Mouse (Mus musculus) intestine, postnatal 0 days (tissue): ENCODE measurements around the gene Jarid2. TPM values are rescaled to one million over a fixed set of nuclear protein-coding genes. Genes with fewer than 3 reads are reported as not detected.

Experiments
- ATAC-seq: fragments of 200-750 bp; cut with Nextera tagmentation; 2 replicates; pipeline ENCODE4 v1.8.0; 2017; ENCODE audit warnings: mild to moderate bottlenecking, moderate TSS enrichment, moderate library complexity
- H3K27ac ChIP-seq: fragments of 300-500 bp; sonication (generic); 2 replicates; pipeline ENCODE4 v1.5.1; 2014; ENCODE audit warnings: mild to moderate bottlenecking, low read depth, low read length, moderate library complexity
- H3K27me3 ChIP-seq: fragments of 300-500 bp; sonication (generic); replicated peaks from 2 replicates; pipeline ENCODE4 v1.6.1; 2014; ENCODE audit warnings: low read length, mixed read lengths; ENCODE audit not compliant: control insufficient read depth, insufficient read depth
- H3K36me3 ChIP-seq: fragments of 300-500 bp; sonication (generic); 2 replicates; pipeline ENCODE4 v1.6.1; 2014; ENCODE audit warnings: mild to moderate bottlenecking, moderate library complexity; ENCODE audit not compliant: control insufficient read depth, insufficient read depth
- H3K4me1 ChIP-seq: fragments of 300-500 bp; sonication (generic); replicated peaks from 2 replicates; pipeline ENCODE4 v1.6.1; 2014; ENCODE audit warnings: antibody characterized with exemption, low read length, mixed read lengths; ENCODE audit not compliant: control insufficient read depth, insufficient read depth
- H3K4me2 ChIP-seq: fragments of 300-500 bp; sonication (generic); replicated peaks from 2 replicates; pipeline ENCODE4 v1.6.1; 2014; ENCODE audit warnings: low read depth, mild to moderate bottlenecking, moderate library complexity
- H3K4me3 ChIP-seq: fragments of 300-500 bp; sonication (generic); 2 replicates; pipeline ENCODE4 v1.5.1; 2014; ENCODE audit warnings: low read depth, low read length
- H3K9ac ChIP-seq: fragments of 300-500 bp; sonication (generic); 2 replicates; pipeline ENCODE4 v1.6.1; 2014; ENCODE audit warnings: mild to moderate bottlenecking, low read depth, low read length
- H3K9me3 ChIP-seq: fragments of 300-500 bp; sonication (generic); 2 replicates; pipeline ENCODE4 v1.6.1; 2016; ENCODE audit warnings: mixed run types; ENCODE audit not compliant: control insufficient read depth
- CTCF ChIP-seq: sonication (generic); IDR thresholded peaks from 2 replicates; pipeline ENCODE4 v1.5.1; 2016; ENCODE audit warnings: low read depth, mild to moderate bottlenecking, control low read depth, antibody characterized with exemption, moderate library complexity
- WGBS: fragments of 180-500 bp; shearing (Covaris S2); extraction: QIAGEN DNeasy Blood & Tissue Kit; methylation state at CpG from one replicate; pipeline ENCODE4 v1.1.7; 2014; 5-methylcytosine and 5-hydroxymethylcytosine counted together
- polyA plus RNA-seq: library from polyadenylated mRNA; unstranded; fragments of >200 nt; fragmentation: Nextera tagmentation; extraction: Ambion mirVana; gene quantifications from 2 replicates; pipeline ENCODE4 v1.2.1, GENCODE M21; 2015

The Jarid2 gene
- polyA plus RNA-seq = 6.6 and 6.8 TPM in 2 replicates

DNA sequence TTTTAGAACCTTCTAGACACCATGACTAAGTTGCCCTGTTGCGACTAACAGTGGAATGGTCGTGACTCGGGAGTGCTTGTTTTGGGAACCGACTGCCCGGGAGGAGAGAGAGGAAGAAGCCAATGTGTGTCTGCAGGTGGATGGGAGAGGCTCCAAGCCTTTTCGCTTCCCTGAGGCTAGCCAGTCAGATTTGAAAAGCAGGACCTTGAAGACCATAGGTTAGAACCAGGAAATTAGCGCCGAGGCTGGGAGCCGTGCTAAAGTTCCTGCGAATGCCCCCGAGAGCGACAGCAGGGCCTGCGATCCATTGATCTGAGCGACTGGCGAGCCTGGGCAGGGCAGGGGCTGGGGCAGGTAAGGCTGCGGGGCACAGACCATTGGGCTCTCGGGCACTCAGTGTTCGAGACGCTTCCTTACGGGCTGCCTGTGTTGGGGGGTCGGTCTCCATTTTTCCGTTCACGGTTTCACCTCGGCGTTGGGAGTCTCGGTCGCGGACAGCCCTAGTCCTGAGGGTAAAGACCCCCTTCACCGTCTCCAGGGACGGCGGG, at the start of gene Jarid2:
Gene Jarid2 (plus strand): TSS at position 51 of the 548 bp plus-strand sequence.
- H3K4me3 ChIP-seq = peak within 1 kb of the TSS; percentile 71
- H3K9me3 ChIP-seq = no peaks in the 10 kb centered on the region
- peak within 1 kb of the TSS; percentile 92 for H3K9ac ChIP-seq
- H3K4me1 ChIP-seq = no peaks in the 10 kb centered on the region; the same call in 1 of the 2 replicates
- H3K27me3 ChIP-seq = no peaks in the 10 kb centered on the region
- H3K36me3 ChIP-seq = no peaks in the 10 kb centered on the region
- ATAC-seq = no peak
- 5% methylated on average over 31 of the region's 31 CpGs for WGBS
- H3K4me2 ChIP-seq = peak within 1 kb of the TSS; percentile 97
- H3K27ac ChIP-seq = peak within 1 kb of the TSS; percentile 96
- no peak for TF ChIP-seq CTCF

DNA sequence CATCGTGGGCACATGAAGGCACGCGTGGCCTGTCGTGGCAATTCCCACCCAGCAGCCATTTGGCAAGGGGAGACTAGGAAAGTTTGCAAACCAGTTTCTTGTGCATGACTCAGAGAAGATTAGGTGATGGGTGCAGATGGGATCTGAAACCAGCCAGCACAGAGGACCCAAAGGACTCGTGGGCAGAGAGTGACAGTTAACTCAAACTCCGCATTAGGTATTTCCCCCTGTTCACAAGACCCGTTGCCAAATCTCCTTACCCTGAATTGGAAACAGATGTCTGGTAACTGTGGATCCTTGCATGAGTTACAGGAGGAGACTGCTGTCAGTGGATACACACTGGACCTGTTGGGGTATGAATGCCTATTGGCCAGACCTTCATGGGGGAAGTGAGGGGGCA, 48.2 kb upstream of the Jarid2 start:
- H3K4me2 ChIP-seq = no peak overlapping the region
- no peaks in the 10 kb centered on the region for H3K36me3 ChIP-seq
- H3K27me3 ChIP-seq = no peaks in the 10 kb centered on the region
- H3K9me3 ChIP-seq = peaks cover 6% of the 10 kb centered on the region; the same call in 1 of the 2 replicates
- H3K4me1 ChIP-seq = no peaks in the 10 kb centered on the region
- TF ChIP-seq CTCF = no peak
- no peak overlapping the region for H3K4me3 ChIP-seq
- H3K27ac ChIP-seq = no peak overlapping the region
- ATAC-seq = no peak
- no peak overlapping the region for H3K9ac ChIP-seq
- 82% methylated on average over 7 of the region's 7 CpGs for WGBS

- no peak overlapping the region for H3K4me3 ChIP-seq
- no peaks in the 10 kb centered on the region for H3K27me3 ChIP-seq
- 58% methylated on average over 3 of the region's 3 CpGs for WGBS
- no peak for ATAC-seq
- no peaks in the 10 kb centered on the region for H3K36me3 ChIP-seq
- H3K9me3 ChIP-seq = no peaks in the 10 kb centered on the region
- no peak for TF ChIP-seq CTCF
- H3K27ac ChIP-seq = no peak overlapping the region
- no peak overlapping the region for H3K9ac ChIP-seq
- H3K4me1 ChIP-seq = no peaks in the 10 kb centered on the region
- no peak overlapping the region for H3K4me2 ChIP-seq
Measured at GRCm38 (mm10) chr13:44688140-44688539, 41.1 kb upstream of the Jarid2 start.

GRCm38 (mm10) chr13:44697628-44698027, 31.6 kb upstream of the Jarid2 start:
- Histone ChIP-seq H3K4me3 (no peak overlapping the region), H3K9ac (no peak overlapping the region), H3K36me3 (no peaks in the 10 kb centered on the region), H3K4me1 (no peaks in the 10 kb centered on the region), H3K4me2 (no peak overlapping the region), H3K27me3 (no peaks in the 10 kb centered on the region), H3K27ac (no peak overlapping the region), H3K9me3 (no peaks in the 10 kb centered on the region)
- TF ChIP-seq CTCF = no peak
- WGBS = 86% methylated on average over 10 of the region's 10 CpGs
- ATAC-seq = no peak

- H3K9me3 ChIP-seq = no peaks in the 10 kb centered on the region
- no peaks in the 10 kb centered on the region for H3K27me3 ChIP-seq
- 75% methylated on average over 15 of the region's 15 CpGs for WGBS
- no peak overlapping the region for H3K27ac ChIP-seq
- no peaks in the 10 kb centered on the region for H3K36me3 ChIP-seq
- ATAC-seq = no peak
- H3K4me3 ChIP-seq = no peak overlapping the region
- H3K4me2 ChIP-seq = no peak overlapping the region
- H3K9ac ChIP-seq = no peak overlapping the region
- no peak for TF ChIP-seq CTCF
- no peaks in the 10 kb centered on the region for H3K4me1 ChIP-seq
Measured at GRCm38 (mm10) chr13:44704036-44704801, 25.1 kb upstream of the Jarid2 start.

DNA sequence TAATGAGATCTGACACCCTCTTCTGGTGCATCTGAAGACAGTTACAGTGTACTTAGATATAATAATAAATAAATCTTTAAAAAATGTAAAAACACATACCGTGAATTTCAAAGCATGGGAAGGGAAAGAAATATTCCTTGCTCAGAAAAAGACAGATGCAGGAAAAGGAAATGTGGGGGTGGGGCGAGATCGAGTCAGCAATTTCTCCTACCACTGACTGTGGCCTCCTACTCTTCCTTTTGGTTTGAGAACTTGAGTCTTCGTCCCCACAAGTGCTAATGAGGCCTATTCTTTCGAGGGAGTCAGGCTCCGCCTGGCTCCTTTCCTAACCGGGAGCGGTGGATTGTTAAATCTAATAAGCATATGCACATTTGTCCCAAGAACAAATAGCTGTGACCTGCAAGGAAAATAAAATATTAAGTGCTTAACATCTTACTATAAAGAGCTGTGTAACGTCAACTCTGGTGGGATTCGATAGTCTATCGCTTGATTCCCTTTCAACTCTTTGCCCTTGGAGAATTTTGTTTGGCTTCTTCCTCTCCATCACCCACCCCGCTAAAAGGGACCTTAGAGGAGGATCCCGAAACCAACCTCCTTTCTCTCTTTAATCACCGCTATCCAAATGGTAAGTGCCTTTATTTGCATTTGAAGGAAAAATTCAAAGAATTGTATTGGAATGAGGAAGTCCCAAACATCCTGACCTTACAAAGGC, 24.1 kb upstream of the Jarid2 start:
- H3K36me3 ChIP-seq = no peaks in the 10 kb centered on the region
- WGBS = 69% methylated on average over 14 of the region's 14 CpGs

More for the DNA sequence above, 24.1 kb upstream of the Jarid2 start:
- no peaks in the 10 kb centered on the region for H3K27me3 ChIP-seq
- no peaks in the 10 kb centered on the region for H3K4me1 ChIP-seq
- H3K4me2 ChIP-seq = no peak overlapping the region
- TF ChIP-seq CTCF = no peak
- ATAC-seq = no peak
- H3K9me3 ChIP-seq = no peaks in the 10 kb centered on the region
- no peak overlapping the region for H3K4me3 ChIP-seq
- no peak overlapping the region for H3K27ac ChIP-seq
- H3K9ac ChIP-seq = no peak overlapping the region
